Mouse (Mus musculus): Measurements from ENCODE around the gene Grk5.

- TF ChIP-seq CTCF (IDR thresholded peaks at IDR 0.05; ENCODE audit: control insufficient read depth, insufficient read depth, low read length) (no peak), POLR2A (IDR thresholded peaks at IDR 0.05; ENCODE audit: borderline replicate concordance, control insufficient read depth, low read depth, low read length) (no peak)
Measured at GRCm38 (mm10) chr19:60955131-60955530, 65.6 kb downstream of the Grk5 start.
